Mouse (Mus musculus): ENCODE measurements at regions not wholly inside any gene's neighbourhood (a gene's known extent, or its start where the extent isn't known, plus 50 kb on each side); places are given as distances from the start of the nearest gene placed in this dataset.

DNA sequence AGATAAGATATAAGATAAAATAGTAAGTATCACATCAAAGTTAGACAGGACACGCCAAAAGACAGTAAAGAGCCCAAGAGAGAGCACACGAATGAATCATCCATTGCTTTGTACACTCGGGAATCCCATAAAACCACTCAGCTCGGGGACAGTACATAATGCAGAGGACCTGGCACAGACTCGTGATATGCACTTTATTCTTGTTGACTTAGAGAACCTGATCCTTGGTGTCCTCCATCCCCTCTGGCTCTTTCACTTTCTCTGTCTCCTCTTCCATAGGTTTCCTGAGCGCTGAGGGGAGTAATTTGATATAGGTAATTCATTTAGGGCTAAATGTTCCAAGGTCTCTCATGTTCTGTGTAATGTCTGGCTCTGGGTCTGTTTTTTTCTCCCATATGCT is 83.3 kb upstream of the Mtap start:
- TF ChIP-seq CTCF (IDR thresholded peaks at IDR 0.05; ENCODE audit: low read depth) (no peak), EP300 (IDR thresholded peaks at IDR 0.05; ENCODE audit: low read depth) (no peak)
